Mouse (Mus musculus): Measurements from ENCODE around the gene Rhox3a. TPM values are rescaled to one million over a fixed set of nuclear protein-coding genes. Genes with fewer than 3 reads are reported as not detected.
"Not testable (repeated sequence)": the region's sequence is repeated elsewhere in the genome, so short reads cannot be mapped to it uniquely, and the experiment has no call there.

Rhox3a gene
- polyA plus RNA-seq (2012; rRNA removed) = not detected in 2 replicates

DNA sequence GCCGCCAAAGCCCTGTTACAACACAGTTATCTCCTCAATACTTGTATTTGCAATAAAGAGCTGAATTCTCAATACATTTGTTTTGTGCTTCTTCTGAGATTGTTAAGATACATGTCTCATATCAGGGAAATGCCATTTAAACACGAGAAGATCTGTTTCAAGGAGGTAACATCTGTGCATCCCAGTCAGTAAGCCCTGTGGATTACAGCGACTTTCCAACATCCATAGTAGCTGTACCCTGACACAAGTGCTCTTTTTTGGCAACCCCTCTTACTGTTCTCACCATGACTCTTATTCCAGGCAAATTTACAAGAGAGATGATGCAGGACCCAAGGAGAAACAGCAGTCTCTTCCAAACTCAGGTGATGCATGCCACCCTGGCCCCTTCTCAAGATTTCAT, at the start of gene Rhox3a:
TSS of gene Rhox3a (plus strand) at position 301 of the 400 bp plus-strand sequence.
- DNase-seq (ENCODE audit: low spot score) = not testable (repeated sequence)

DNA sequence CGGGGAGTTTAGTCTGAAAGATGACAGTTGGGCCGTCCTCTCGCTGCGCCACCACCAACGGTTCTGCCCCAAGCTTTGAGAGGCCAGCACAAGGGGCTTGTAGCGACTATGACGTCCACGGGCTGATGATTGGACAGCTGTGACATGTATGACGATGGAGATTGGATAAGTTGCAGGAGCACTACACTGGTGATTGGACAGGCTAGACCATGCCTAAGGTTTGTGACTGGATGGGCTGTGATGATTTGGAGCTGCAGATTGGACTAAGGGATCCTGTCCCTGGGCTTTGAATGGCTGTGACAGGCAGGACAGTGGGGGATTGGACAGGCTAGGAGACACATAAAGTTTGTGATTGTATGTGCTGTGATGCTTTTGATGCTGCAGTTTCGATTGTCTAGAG, 38.8 kb upstream of the Rhox3a start, which contains the start of gene Gm9:
TSS of gene Gm9 (minus strand) at position 101 of the 400 bp plus-strand sequence.
- DNase-seq (ENCODE audit: low spot score) = no peak

DNA sequence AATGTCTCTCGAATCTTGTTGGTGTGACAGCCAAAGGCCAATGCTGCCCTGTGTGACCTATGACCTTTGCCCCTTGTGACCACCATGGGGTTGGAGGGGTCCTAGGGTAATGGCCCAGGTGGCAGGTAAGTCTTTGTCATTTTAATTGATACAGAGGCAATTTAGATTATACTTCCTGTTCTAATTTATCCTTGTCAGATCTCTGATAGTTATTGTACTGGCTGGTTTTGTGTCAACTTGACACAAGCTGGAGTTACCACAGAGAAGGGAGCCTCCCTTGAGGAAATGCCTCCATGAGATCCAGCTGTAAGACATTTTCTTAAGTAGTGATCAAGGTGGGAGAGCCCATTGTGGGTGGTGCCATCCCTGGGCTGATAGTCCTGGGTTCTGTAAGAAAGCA, 27.6 kb upstream of the Rhox3a start, which contains the start of gene Rhox1:
TSS of gene Rhox1 (minus strand) at position 101 of the 400 bp plus-strand sequence.
- not testable (repeated sequence) for DNase-seq (ENCODE audit: low spot score)

DNA sequence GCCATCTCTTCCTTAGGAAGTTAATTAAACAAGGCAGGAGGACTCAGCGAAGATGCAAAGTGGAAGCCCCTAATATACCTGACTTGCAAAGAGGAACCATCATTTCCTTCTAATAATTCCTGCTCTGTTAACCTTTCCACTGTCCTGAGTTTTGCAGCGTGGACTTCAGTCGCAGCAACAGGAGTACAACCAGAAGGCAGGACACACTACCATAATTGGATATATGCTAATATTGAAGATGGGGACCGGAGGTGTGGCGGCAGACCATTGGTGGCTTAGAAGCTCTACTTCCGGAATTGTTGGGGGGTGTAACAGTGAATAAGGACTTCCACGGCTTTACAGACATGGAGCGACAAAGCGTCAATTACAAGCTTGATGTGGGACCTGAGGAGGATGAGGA, 5.0 kb upstream of the Rhox3a start, which contains the start of gene Rhox2a:
TSS of gene Rhox2a (plus strand) at position 301 of the 400 bp plus-strand sequence.
- not testable (repeated sequence) for DNase-seq (ENCODE audit: low spot score)

DNA sequence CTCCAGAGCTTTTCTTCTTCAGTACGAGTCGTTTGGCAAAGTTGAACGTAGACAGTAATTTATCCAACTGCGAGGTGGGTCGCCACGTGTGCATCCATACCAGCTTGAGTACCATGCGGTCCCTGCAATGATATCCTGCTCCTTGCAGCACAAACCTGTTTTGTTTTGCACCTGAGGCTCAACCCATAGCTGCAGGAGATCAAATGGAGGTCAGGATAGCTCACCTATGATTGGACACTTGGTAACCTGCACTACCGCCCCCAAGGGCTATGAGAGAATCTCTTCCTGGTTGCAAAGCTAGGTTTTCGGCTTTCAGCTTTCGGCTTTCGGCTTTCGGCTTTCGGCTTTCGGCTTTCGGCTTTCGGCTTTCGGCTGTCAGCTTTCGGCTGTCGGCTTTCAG, 15.3 kb downstream of the Rhox3a start, which contains the start of gene Rhox4a:
TSS of gene Rhox4a (plus strand) at position 301 of the 400 bp plus-strand sequence.
- not testable (repeated sequence) for DNase-seq (ENCODE audit: low spot score)

Other genes with a start within 250 kb of the Rhox3a start
- not detected in 2 replicates for gene Sowahd, start 201.1 kb upstream of the Rhox3a start, polyA plus RNA-seq (2012; rRNA removed)
- 986 and 1,015 TPM in 2 replicates for gene Rpl39, start 164.5 kb upstream of the Rhox3a start, polyA plus RNA-seq (2012; rRNA removed)
- gene Upf3b, start 139.6 kb upstream of the Rhox3a start, polyA plus RNA-seq (2012; rRNA removed) = 30.7 and 32.1 TPM in 2 replicates
- 4.2 and 5.3 TPM in 2 replicates for gene Nkap, start 123.1 kb upstream of the Rhox3a start, polyA plus RNA-seq (2012; rRNA removed)
- not detected in 2 replicates for gene Akap14, start 81.1 kb upstream of the Rhox3a start, polyA plus RNA-seq (2012; rRNA removed)
- 400 and 528 TPM in 2 replicates for gene Ndufa1, start 58.8 kb upstream of the Rhox3a start, polyA plus RNA-seq (2012; rRNA removed)
- 5.9 and 7.4 TPM in 2 replicates for gene Rnf113a1, start 58.7 kb upstream of the Rhox3a start, polyA plus RNA-seq (2012; rRNA removed)
- gene Gm9, start 38.9 kb upstream of the Rhox3a start, polyA plus RNA-seq (2012; rRNA removed) = not detected in 2 replicates
- gene Rhox1, start 27.7 kb upstream of the Rhox3a start, polyA plus RNA-seq (2012; rRNA removed) = not detected in 2 replicates
- gene Rhox2a, start 4.9 kb upstream of the Rhox3a start, polyA plus RNA-seq (2012; rRNA removed) = not detected in 2 replicates
- not detected in 2 replicates for gene Rhox4a, start 15.4 kb downstream of the Rhox3a start, polyA plus RNA-seq (2012; rRNA removed)
- gene Rhox3a2, start 130.1 kb downstream of the Rhox3a start, polyA plus RNA-seq (2012; rRNA removed) = not detected in 2 replicates
- not detected in 2 replicates for gene Rhox4a2, start 140.9 kb downstream of the Rhox3a start, polyA plus RNA-seq (2012; rRNA removed)
- gene Rhox2b, start 162.1 kb downstream of the Rhox3a start, polyA plus RNA-seq (2012; rRNA removed) = not detected in 2 replicates
- gene Rhox4b, start 182.6 kb downstream of the Rhox3a start, polyA plus RNA-seq (2012; rRNA removed) = not detected in 2 replicates
- gene Rhox2c, start 203.8 kb downstream of the Rhox3a start, polyA plus RNA-seq (2012; rRNA removed) = not detected in 2 replicates
- not detected in 2 replicates for gene Rhox3c, start 208.7 kb downstream of the Rhox3a start, polyA plus RNA-seq (2012; rRNA removed)
- not detected in 2 replicates for gene Rhox4c, start 230.4 kb downstream of the Rhox3a start, polyA plus RNA-seq (2012; rRNA removed)
- gene Rhox2d, start 243.5 kb downstream of the Rhox3a start, polyA plus RNA-seq (2012; rRNA removed) = not detected in 2 replicates

Data from urinary bladder, adult 2 months (tissue).